Mouse (Mus musculus) spleen, adult 2 months (tissue): ENCODE results near the gene Steap2.

Experiments
- CTCF ChIP-seq: fragments of 200-500 bp; IDR thresholded peaks from 2 replicates; pipeline ENCODE4 v1.5.1; 2011; ENCODE audit warnings: mild to moderate bottlenecking, inconsistent platforms; ENCODE audit not compliant: insufficient read depth, insufficient read length, insufficient replicate concordance; ENCODE audit errors: extremely low read depth
- POLR2A ChIP-seq: fragments of 200-500 bp; IDR thresholded peaks from 2 replicates; pipeline ENCODE4 v1.6.1; 2011; ENCODE audit warnings: low read depth, low read length, inconsistent platforms

DNA sequence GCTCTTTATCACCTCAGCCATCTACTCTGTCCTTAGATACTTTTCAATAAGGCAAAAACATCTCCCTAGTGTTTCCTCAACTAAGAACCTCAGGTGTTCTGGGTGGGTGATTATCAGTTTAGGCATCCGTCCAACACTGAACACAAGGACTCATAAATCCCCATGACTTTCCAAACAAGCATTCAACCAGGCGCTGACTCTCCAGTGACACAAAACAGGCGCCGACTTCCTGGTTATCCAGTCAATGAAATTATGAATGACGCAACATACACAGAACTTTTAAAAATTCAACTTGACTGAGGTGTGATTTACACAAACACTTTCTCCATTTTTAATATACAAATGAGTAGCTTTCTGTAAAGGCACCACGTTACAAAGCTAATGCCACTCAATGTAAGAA is 6.2 kb downstream of the Steap2 start:
- TF ChIP-seq POLR2A (no peak), CTCF (no peak)
